Mouse (Mus musculus): Measurements from ENCODE around the gene Sulf2.

Sulf2 gene

GRCm38 (mm10) chr2:166175552-166176136 is 20.2 kb upstream of the Sulf2 start:
- no peak for DNase-seq (ENCODE audit: extremely low read depth, low read depth, low spot score)

DNA sequence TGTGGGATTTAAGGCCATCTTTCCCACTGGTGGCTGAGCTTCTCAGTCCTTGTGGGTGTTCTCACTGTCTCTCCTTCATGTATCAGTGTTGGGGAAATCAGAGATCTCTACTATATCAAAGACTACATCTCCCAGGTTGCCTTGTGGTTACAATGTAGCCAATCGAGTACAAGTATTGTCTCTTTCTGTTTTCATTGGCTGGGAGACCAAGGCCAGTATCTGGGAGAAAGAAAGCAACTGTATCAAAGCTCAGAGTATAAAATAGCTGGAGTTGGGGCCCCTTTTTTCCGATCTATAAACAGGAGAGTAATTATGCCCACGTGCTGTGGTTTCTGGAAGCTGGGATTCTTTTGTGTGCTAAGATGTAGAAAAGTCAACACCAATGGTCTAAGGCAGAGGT is 19.7 kb upstream of the Sulf2 start:
- DNase-seq (ENCODE audit: extremely low read depth, low read depth, low spot score): no peak

DNA sequence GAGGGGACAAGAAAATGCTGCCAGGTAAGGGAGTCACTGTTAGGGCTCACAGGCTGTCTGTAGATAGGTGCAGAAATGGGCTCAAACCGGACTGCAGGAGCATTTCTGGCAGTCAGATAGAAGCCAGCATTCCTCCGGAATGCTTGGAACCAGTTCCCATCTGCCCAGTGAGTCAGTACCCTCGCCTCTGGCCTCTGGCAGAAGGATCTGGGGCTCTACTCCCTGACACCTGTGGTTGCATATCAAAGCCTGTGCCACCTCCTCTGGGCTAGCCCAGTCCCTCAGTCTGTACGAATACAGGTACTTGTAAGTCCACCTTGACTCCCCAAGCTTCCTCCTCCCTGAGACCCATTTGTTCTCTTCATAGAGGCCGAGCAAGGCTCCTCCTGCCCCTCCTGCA is 17.7 kb upstream of the Sulf2 start:
- DNase-seq (ENCODE audit: extremely low read depth, low read depth, low spot score): no peak

DNA sequence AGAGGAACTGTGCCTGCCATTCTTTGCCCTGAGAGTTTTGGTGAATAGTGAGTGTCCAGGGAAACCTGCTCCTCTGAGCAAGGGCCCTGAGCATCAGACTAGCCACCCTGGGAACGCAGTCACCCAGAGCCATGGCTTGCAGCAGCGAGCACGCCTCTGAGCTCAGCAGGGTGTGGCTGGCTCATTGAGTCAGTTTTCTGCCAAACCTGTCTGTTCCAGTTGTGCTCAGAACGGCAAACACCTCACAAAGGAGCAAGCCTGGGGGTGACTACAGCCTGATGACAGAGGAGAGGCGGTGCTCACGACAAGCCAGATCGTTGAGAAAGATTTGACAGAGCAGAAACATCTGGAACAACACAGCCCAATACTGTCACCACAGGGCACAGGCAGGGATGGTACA is 14.7 kb upstream of the Sulf2 start:
- no peak for DNase-seq (ENCODE audit: extremely low read depth, low read depth, low spot score)

DNA sequence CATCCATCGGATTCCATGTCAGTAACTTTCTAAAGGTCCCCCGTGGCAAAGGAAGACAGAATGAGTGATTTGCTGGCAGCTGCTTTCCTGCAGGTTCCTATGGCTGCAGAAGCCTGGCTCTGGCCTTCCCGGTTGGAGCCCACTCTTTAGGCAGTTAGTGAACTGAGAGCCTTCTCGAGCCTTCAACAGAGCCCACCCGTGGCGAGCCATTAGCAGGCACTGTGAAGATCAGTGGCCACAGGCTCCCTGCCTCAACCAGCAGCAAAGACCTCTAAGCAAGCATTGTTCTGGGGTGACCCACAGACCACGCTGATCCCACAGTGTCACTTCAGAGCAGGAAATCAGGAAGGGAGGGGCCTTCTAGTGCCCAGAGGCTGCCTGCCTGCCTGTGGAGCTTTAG is 13.4 kb upstream of the Sulf2 start:
- DNase-seq (ENCODE audit: extremely low read depth, low read depth, low spot score): no peak

- no peak for DNase-seq (ENCODE audit: extremely low read depth, low read depth, low spot score)
These were observed 11.9 kb upstream of the Sulf2 start for GRCm38 (mm10) chr2:166167387-166167786.

- DNase-seq (ENCODE audit: extremely low read depth, low read depth, low spot score): no peak
These were observed 9.9 kb upstream of the Sulf2 start for GRCm38 (mm10) chr2:166165396-166165795.

DNA sequence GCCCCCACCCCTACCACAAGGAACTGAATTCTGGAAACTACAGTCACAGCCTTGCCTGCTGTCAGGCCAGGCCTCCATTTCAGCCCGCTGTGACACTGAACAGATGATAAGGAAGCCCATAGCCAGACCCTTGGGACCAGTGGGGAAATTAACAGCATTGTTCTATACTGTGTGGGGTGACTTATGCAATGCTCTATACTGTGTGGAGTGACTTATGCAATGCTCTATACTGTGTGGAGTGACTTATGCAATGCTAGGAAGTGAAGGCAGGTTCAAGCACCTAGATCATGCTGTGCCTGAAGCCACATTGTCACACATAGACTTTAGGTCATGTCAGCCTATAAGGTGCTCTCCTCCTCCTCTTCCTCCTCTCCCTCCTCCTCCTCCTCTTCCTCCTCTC is 9.1 kb upstream of the Sulf2 start:
- DNase-seq (ENCODE audit: extremely low read depth, low read depth, low spot score): no peak

GRCm38 (mm10) chr2:166163917-166164316 is 8.5 kb upstream of the Sulf2 start:
- no peak for DNase-seq (ENCODE audit: extremely low read depth, low read depth, low spot score)

GRCm38 (mm10) chr2:166163252-166163651 is 7.8 kb upstream of the Sulf2 start:
- DNase-seq (ENCODE audit: extremely low read depth, low read depth, low spot score): no peak

- DNase-seq (ENCODE audit: extremely low read depth, low read depth, low spot score): no peak
These were observed 6.7 kb upstream of the Sulf2 start for GRCm38 (mm10) chr2:166162160-166162559.

- DNase-seq (ENCODE audit: extremely low read depth, low read depth, low spot score): no peak
These were observed 3.8 kb upstream of the Sulf2 start for GRCm38 (mm10) chr2:166159276-166159675.

DNA sequence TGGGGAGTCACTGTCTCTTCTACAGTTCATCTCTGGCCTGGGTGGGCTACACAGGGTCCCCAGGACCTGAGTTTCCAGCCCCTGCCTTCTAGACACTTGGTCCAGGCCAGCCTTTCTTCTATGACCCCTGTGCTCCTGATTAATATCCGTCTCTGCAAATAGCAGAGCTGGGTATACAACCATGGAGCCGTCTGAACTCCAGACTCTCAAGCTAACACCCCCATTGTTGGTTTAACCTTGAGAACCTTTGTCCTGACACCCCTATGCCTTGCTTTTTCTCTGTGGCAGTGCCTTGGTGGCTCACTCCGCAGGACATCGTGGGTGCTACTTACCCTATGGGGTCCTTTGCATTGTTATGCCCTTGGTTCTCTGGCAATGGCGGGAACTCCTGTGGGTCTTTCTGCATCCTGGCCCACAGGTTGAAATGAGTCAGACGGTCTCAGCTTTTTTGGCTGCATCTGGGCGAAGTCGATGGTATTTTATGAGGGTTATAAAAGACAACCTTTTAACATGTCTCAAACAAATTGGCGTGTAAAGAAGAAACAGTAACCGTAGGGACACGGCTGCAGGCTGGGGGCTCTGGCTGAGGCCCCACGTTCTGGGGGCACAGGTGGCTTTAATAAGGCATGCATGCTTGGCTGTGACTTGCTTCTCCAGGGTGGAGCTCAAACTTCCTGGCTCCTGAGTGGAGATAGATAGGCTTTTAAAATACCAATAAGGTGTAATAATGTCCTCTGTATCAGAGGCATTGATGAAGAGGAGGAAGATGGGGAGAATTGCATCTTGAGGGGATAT is 2.5 kb upstream of the Sulf2 start:
- DNase-seq (ENCODE audit: extremely low read depth, low read depth, low spot score): no peak

GRCm38 (mm10) chr2:166157144-166157543 is 1.7 kb upstream of the Sulf2 start:
- no peak for DNase-seq (ENCODE audit: extremely low read depth, low read depth, low spot score)

DNA sequence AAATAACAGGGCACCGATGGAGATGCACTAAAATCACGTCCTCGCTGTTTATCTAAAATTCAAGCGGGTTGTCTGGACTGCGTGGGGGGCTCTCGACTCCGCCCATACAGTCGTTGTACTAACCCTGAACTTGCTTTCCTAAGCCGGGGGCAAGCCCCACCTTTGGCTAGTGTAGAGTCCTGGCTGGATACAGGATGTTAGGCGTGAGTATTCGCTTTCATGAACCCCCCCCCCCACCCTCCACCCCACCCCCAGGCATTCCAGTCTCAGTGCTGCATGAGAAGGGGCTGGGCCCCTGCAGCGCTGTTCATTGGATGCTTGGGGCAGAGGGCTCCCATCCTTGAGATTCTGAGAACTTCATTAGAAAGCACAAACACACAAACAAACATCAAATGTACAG is 659 bp upstream of the Sulf2 start:
- DNase-seq (ENCODE audit: extremely low read depth, low read depth, low spot score): no peak

DNA sequence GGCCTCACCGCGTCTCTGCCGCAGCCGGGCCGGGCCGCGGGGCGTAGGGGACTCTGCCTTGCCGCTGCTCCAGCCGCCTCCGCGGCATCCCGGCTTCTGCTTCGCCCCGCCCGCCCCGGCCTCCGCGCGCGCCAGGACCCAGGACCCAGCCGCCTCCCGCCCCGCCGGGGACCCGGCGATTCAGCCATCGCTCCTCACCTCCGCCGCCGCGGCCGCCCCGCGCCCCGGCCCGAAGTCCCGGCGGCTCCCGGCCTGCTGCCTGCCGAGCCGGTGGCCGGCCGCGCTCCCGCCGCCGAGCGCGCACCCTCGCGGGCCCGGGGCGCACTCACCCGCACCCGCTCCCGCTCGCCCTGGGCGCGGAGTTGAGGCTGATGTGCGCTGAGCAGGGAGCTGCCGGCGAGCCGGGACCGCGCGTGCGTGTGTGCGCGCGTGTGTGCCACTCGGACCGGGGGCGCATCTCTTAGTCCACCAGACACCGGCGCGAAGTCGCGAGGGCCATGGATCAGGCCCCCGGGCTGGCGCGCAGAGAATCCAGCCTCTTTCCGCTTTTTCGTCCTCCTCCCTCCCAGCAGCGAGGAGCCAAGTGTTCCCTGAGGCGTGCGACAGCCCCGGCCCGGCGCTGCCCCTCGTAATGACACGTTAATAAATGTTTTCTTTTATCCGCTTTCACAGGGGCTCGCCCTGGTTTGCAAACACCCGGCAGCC is 562 bp downstream of the Sulf2 start:
- DNase-seq (ENCODE audit: extremely low read depth, low read depth, low spot score): no peak

- no peak for DNase-seq (ENCODE audit: extremely low read depth, low read depth, low spot score)
These were observed 1.4 kb downstream of the Sulf2 start for GRCm38 (mm10) chr2:166153891-166154711.

GRCm38 (mm10) chr2:166153399-166153793 is 2.1 kb downstream of the Sulf2 start:
- DNase-seq (ENCODE audit: extremely low read depth, low read depth, low spot score): no peak

- DNase-seq (ENCODE audit: extremely low read depth, low read depth, low spot score): no peak
These were observed 2.6 kb downstream of the Sulf2 start for GRCm38 (mm10) chr2:166152734-166153398.

- no peak for DNase-seq (ENCODE audit: extremely low read depth, low read depth, low spot score)
These were observed 3.7 kb downstream of the Sulf2 start for GRCm38 (mm10) chr2:166151510-166152473.
